In genomic region chr9:60143816-60144215, GRCm38 (mm10) we compare ENCODE assay signal across 29 mouse cellular contexts.
A peak's percentile ranks its signal among the peaks of the same experiment; 100 is the strongest.
DNase-seq lines count a peak whose midpoint lies in the region; ATAC-seq lines count a peak whose summit lies in the region.
"Had no signal": no experiment of that assay in that cellular context is flagged by ENCODE, and none has a peak within 500 bp of the region (broad histone marks: within the 10 kb centered on the region; RNA-seq: fewer than 3 reads in every experiment).

No protein-coding gene starts in this region.

- no peak overlapping the region for H3K4me3 ChIP-seq in midbrain, embryonic 11.5 days (ENCODE audit: low read depth, low read length)
- no peak overlapping the region for H3K4me3 ChIP-seq in midbrain, embryonic 15.5 days
- H3K4me3 ChIP-seq: embryonic facial prominence, embryonic 12.5 days; intestine, embryonic 15.5 days; left cerebral cortex, adult 2 months; liver, embryonic 12.5 days; megakaryocyte, embryonic 14.5 days; midbrain, embryonic 13.5 days; stomach, embryonic 15.5 days had no signal

- H3K27me3 ChIP-seq in midbrain, embryonic 11.5 days (ENCODE audit: control insufficient read depth, insufficient read depth, low read length) = no peaks in the 10 kb centered on the region
- H3K27me3 ChIP-seq in midbrain, embryonic 15.5 days (replicated peaks) = no peaks in the 10 kb centered on the region
- H3K27me3 ChIP-seq: embryonic facial prominence, embryonic 12.5 days; intestine, embryonic 15.5 days; liver, embryonic 12.5 days; midbrain, embryonic 13.5 days; stomach, embryonic 15.5 days had no signal

- peaks cover 10% of the 10 kb centered on the region; the same call in 1 of the 2 replicates for H3K4me1 ChIP-seq in midbrain, embryonic 11.5 days (ENCODE audit: control insufficient read depth, insufficient read depth, low read length)
- peaks cover 14% of the 10 kb centered on the region for H3K4me1 ChIP-seq in midbrain, embryonic 15.5 days
- H3K4me1 ChIP-seq: liver, embryonic 12.5 days; megakaryocyte, embryonic 14.5 days had no signal

- H3K4me2 ChIP-seq in midbrain, embryonic 11.5 days = no peak overlapping the region
- H3K4me2 ChIP-seq in midbrain, embryonic 15.5 days = no peak overlapping the region
- H3K4me2 ChIP-seq: embryonic facial prominence, embryonic 12.5 days; intestine, embryonic 15.5 days; liver, embryonic 12.5 days; midbrain, embryonic 13.5 days; stomach, embryonic 15.5 days had no signal

- H3K9me3 ChIP-seq in midbrain, embryonic 11.5 days (ENCODE audit: control insufficient read depth, low read length) = no peaks in the 10 kb centered on the region
- H3K9me3 ChIP-seq in midbrain, embryonic 15.5 days = no peaks in the 10 kb centered on the region
- H3K9me3 ChIP-seq: embryonic facial prominence, embryonic 12.5 days; intestine, embryonic 15.5 days; liver, embryonic 12.5 days; megakaryocyte, embryonic 14.5 days; midbrain, embryonic 13.5 days; stomach, embryonic 15.5 days had no signal

- H3K27ac ChIP-seq in midbrain, embryonic 11.5 days (ENCODE audit: low read depth, low read length) = no peak overlapping the region
- H3K27ac ChIP-seq in midbrain, embryonic 15.5 days = no peak overlapping the region
- H3K27ac ChIP-seq: embryonic facial prominence, embryonic 12.5 days; left cerebral cortex, adult 2 months; liver, embryonic 12.5 days; midbrain, embryonic 13.5 days; stomach, embryonic 15.5 days had no signal

- no peaks in the 10 kb centered on the region for H3K36me3 ChIP-seq in midbrain, embryonic 11.5 days (ENCODE audit: control insufficient read depth, insufficient read depth, low read length)
- H3K36me3 ChIP-seq in midbrain, embryonic 15.5 days (replicated peaks) = no peaks in the 10 kb centered on the region
- H3K36me3 ChIP-seq: embryonic facial prominence, embryonic 12.5 days; intestine, embryonic 15.5 days; liver, embryonic 12.5 days; midbrain, embryonic 13.5 days; stomach, embryonic 15.5 days had no signal

- ATAC-seq in midbrain, embryonic 11.5 days (ENCODE audit: low FRiP score) = no peak
- ATAC-seq in midbrain, embryonic 15.5 days (replicated peaks) = no peak
- no peak for ATAC-seq in granulocyte monocyte progenitor cell, adult 5-6 weeks (replicated peaks; ENCODE audit: poor library complexity, severe bottlenecking)
- ATAC-seq: forebrain, embryonic 16.5 days; hindbrain, embryonic 16.5 days; intestine, embryonic 15.5 days; liver, embryonic 12.5 days; liver, postnatal 0 days; lung, postnatal 0 days; midbrain, embryonic 13.5 days; Patski had no signal

- WGBS in midbrain, embryonic 11.5 days = 94% methylated on average over 6 of the region's 6 CpGs
- WGBS in midbrain, embryonic 15.5 days = 93% methylated on average over 6 of the region's 6 CpGs

- H3K9ac ChIP-seq in midbrain, embryonic 11.5 days (ENCODE audit: low read length) = no peak overlapping the region
- no peak overlapping the region for H3K9ac ChIP-seq in midbrain, embryonic 15.5 days
- H3K9ac ChIP-seq: embryonic facial prominence, embryonic 12.5 days; intestine, embryonic 15.5 days; liver, embryonic 12.5 days; liver, postnatal 0 days; midbrain, embryonic 13.5 days; stomach, embryonic 15.5 days had no signal

- peak; percentile 29 to 65 for DNase-seq in frontal cortex, adult 2 months (ENCODE audit: extremely low spot score in 1 of 2, low spot score in 1 of 2)
- DNase-seq in frontal cortex, postnatal 25 days (ENCODE audit: low spot score in 2 of 2) = no peak
- DNase-seq in midbrain, embryonic 11.5 days (ENCODE audit: low spot score, missing footprints) = peak; percentile 44
- DNase-seq in brain, adult 2 months (ENCODE audit: low read depth, low spot score) = peak; percentile 85
- peak; percentile 77 for DNase-seq in layer of hippocampus, adult 9-11 months
- no peak for DNase-seq in heart, adult 18-20 months
- DNase-seq: adrenal gland, postnatal 10 days; cerebellum, adult 11-12 months; cerebellum, adult 9-11 months; embryo, embryonic 11 days; heart, postnatal 14 days; kidney, adult 2 months; kidney, postnatal 36 days; liver, postnatal 0 days; lung, postnatal 4 days; thymus, postnatal 14 days had no signal

Comparison
In these comparisons a context has a peak if more than half of its experiments do, and no peak if none do; other contexts are left out.
1. DNase-seq: peak in frontal cortex, adult 2 months (2 of 2), midbrain, embryonic 11.5 days (single experiment), brain, adult 2 months (single experiment) and layer of hippocampus, adult 9-11 months (single experiment); none in frontal cortex, postnatal 25 days (0 of 2) and heart, adult 18-20 months (0 of 2).